Mouse (Mus musculus) liver, embryonic 13.5 days (tissue): ENCODE results near the gene Enam. TPM values are rescaled to one million over a fixed set of nuclear protein-coding genes. Genes with fewer than 3 reads are reported as not detected.
"Not testable (repeated sequence)": the region's sequence is repeated elsewhere in the genome, so short reads cannot be mapped to it uniquely, and the experiment has no call there.

Experiments used
- ATAC-seq: fragments of 200-750 bp; cut with Nextera tagmentation; 2 replicates; pipeline ENCODE4 v1.8.0; 2017; ENCODE audit warnings: low read depth, mild to moderate bottlenecking, moderate number of reproducible peaks, moderate library complexity
- DNase-seq: peaks from one replicate; pipeline ENCODE4 v3.0.0; 2022
- H3K27ac ChIP-seq: fragments of 300-500 bp; sonication (generic); 2 replicates; pipeline ENCODE4 v1.5.1; 2015; ENCODE audit warnings: moderate library complexity, mild to moderate bottlenecking, inconsistent platforms
- H3K27me3 ChIP-seq: fragments of 300-500 bp; sonication (generic); 2 replicates; pipeline ENCODE4 v1.6.1; 2015; ENCODE audit warnings: mild to moderate bottlenecking, inconsistent platforms
- H3K36me3 ChIP-seq: fragments of 300-500 bp; sonication (generic); 2 replicates; pipeline ENCODE4 v1.6.1; 2015; ENCODE audit warnings: mild to moderate bottlenecking, inconsistent platforms
- H3K4me1 ChIP-seq: fragments of 300-500 bp; sonication (generic); replicated peaks from 2 replicates; pipeline ENCODE4 v1.6.1; 2015; ENCODE audit warnings: inconsistent platforms
- H3K4me2 ChIP-seq: fragments of 300-500 bp; sonication (generic); 2 replicates; pipeline ENCODE4 v1.6.1; 2015; ENCODE audit warnings: inconsistent platforms, mild to moderate bottlenecking, moderate library complexity
- H3K4me3 ChIP-seq: fragments of 300-500 bp; sonication (generic); replicated peaks from 2 replicates; pipeline ENCODE4 v1.5.1; 2015; ENCODE audit warnings: mild to moderate bottlenecking, inconsistent platforms
- H3K9ac ChIP-seq: fragments of 300-500 bp; sonication (generic); 2 replicates; pipeline ENCODE4 v1.6.1; 2015; ENCODE audit warnings: mild to moderate bottlenecking, inconsistent platforms
- H3K9me3 ChIP-seq: fragments of 300-500 bp; sonication (generic); replicated peaks from 2 replicates; pipeline ENCODE4 v1.6.1; 2016; ENCODE audit warnings: inconsistent platforms
- WGBS: fragments of 180-500 bp; shearing (Covaris S2); methylation state at CpG from one replicate; pipeline ENCODE4 v1.1.7; 2015; ENCODE audit not compliant: insufficient replicate concordance; 5-methylcytosine and 5-hydroxymethylcytosine counted together
- polyA plus RNA-seq: library from polyadenylated mRNA; unstranded; fragments of >200 nt; fragmentation: Nextera tagmentation; extraction: Ambion mirVana; gene quantifications from 2 replicates; pipeline ENCODE4 v1.2.1, GENCODE M21; 2015

The Enam gene
- polyA plus RNA-seq, 1 experiment from 2014 or later: not detected

GRCm38 (mm10) chr5:88534697-88535096 lies 46.9 kb downstream of the Enam start:
- Histone ChIP-seq H3K4me1 (no peaks in the 10 kb centered on the region; the same call in 1 of the 2 replicates), H3K27me3 (no peaks in the 10 kb centered on the region), H3K4me3 (no peak overlapping the region), H3K9ac (no peak overlapping the region), H3K9me3 (no peaks in the 10 kb centered on the region), H3K27ac (no peak overlapping the region), H3K36me3 (no peaks in the 10 kb centered on the region), H3K4me2 (no peak overlapping the region)
- ATAC-seq (no peak), DNase-seq (no peak)
- 57% methylated on average over 3 of the region's 3 CpGs for WGBS

GRCm38 (mm10) chr5:88540845-88541244 lies 53.1 kb downstream of the Enam start:
- Histone ChIP-seq H3K9ac (no peak overlapping the region), H3K4me2 (no peak overlapping the region), H3K4me1 (no peaks in the 10 kb centered on the region; the same call in 1 of the 2 replicates), H3K27me3 (no peaks in the 10 kb centered on the region), H3K4me3 (no peak overlapping the region), H3K27ac (no peak overlapping the region), H3K36me3 (no peaks in the 10 kb centered on the region), H3K9me3 (no peaks in the 10 kb centered on the region)
- DNase-seq (no peak), ATAC-seq (no peak)

GRCm38 (mm10) chr5:88542651-88543282 lies 55.0 kb downstream of the Enam start:
- H3K4me3 ChIP-seq: no peak overlapping the region
- no peaks in the 10 kb centered on the region for H3K4me1 ChIP-seq
- ATAC-seq (no peak), DNase-seq (no peak)
- H3K9me3 ChIP-seq: no peaks in the 10 kb centered on the region
- H3K9ac ChIP-seq: no peak overlapping the region
- H3K36me3 ChIP-seq: no peaks in the 10 kb centered on the region
- H3K27me3 ChIP-seq: no peaks in the 10 kb centered on the region
- WGBS: 44% methylated on average over 5 of the region's 5 CpGs
- no peak overlapping the region for H3K27ac ChIP-seq
- no peak overlapping the region for H3K4me2 ChIP-seq

- not testable (repeated sequence) for H3K9ac ChIP-seq, H3K4me1 ChIP-seq, H3K27me3 ChIP-seq, H3K4me2 ChIP-seq, DNase-seq, H3K36me3 ChIP-seq, H3K27ac ChIP-seq, H3K4me3 ChIP-seq, ATAC-seq, H3K9me3 ChIP-seq
- 70% methylated on average over 1 of the region's 1 CpGs for WGBS
Measured at GRCm38 (mm10) chr5:88544411-88544810, 56.6 kb downstream of the Enam start.

GRCm38 (mm10) chr5:88545536-88545935 lies 57.8 kb downstream of the Enam start:
- ATAC-seq (no peak), DNase-seq (no peak)
- 76% methylated on average over 7 of the region's 7 CpGs for WGBS
- H3K4me1 ChIP-seq: no peaks in the 10 kb centered on the region
- no peak overlapping the region for H3K9ac ChIP-seq
- H3K9me3 ChIP-seq: no peaks in the 10 kb centered on the region
- no peak overlapping the region for H3K4me3 ChIP-seq
- H3K36me3 ChIP-seq: no peaks in the 10 kb centered on the region
- no peak overlapping the region for H3K4me2 ChIP-seq
- no peaks in the 10 kb centered on the region for H3K27me3 ChIP-seq
- H3K27ac ChIP-seq: no peak overlapping the region

- no peak for DNase-seq
- H3K4me2 ChIP-seq: peak overlapping the region; percentile 95
- H3K4me1 ChIP-seq: peaks cover 25% of the 10 kb centered on the region
- 2% methylated on average over 29 of the region's 29 CpGs for WGBS
- peak overlapping the region; percentile 90 for H3K27ac ChIP-seq
- no peaks in the 10 kb centered on the region for H3K9me3 ChIP-seq
- H3K36me3 ChIP-seq: no peaks in the 10 kb centered on the region
- ATAC-seq: peak; percentile 68
- H3K4me3 ChIP-seq: peak overlapping the region; percentile 94
- peak overlapping the region; percentile 83 for H3K9ac ChIP-seq
- H3K27me3 ChIP-seq: no peaks in the 10 kb centered on the region
Measured at GRCm38 (mm10) chr5:88553271-88554085, 65.7 kb downstream of the Enam start.

GRCm38 (mm10) chr5:88554086-88554886 lies 66.5 kb downstream of the Enam start, which contains the start of gene Utp3:
Gene Utp3, plus strand, starts transcription at chr5:88554462.
- peak within 1 kb of the TSS; percentile 90 for H3K27ac ChIP-seq
- peak within 1 kb of the TSS; percentile 94 for H3K4me3 ChIP-seq
- peak within 1 kb of the TSS; percentile 95 for H3K4me2 ChIP-seq
- ATAC-seq (peak; percentile 95), DNase-seq (peak; percentile 89)
- H3K9me3 ChIP-seq: no peaks in the 10 kb centered on the region
- under 1% methylated on average over 76 of the region's 76 CpGs for WGBS
- no peaks in the 10 kb centered on the region for H3K27me3 ChIP-seq
- peaks cover 25% of the 10 kb centered on the region for H3K4me1 ChIP-seq
- no peaks in the 10 kb centered on the region for H3K36me3 ChIP-seq
- H3K9ac ChIP-seq: peak within 1 kb of the TSS; percentile 91

Other genes with a start within 250 kb of the Enam start
- gene Gm7714, start 219.1 kb upstream of the Enam start, polyA plus RNA-seq: not detected in 2 replicates
- not detected in 2 replicates for gene Prol1, start 170.7 kb upstream of the Enam start, polyA plus RNA-seq
- gene Amtn, start 111.9 kb upstream of the Enam start, polyA plus RNA-seq: not detected in 2 replicates
- gene Ambn, start 32.0 kb upstream of the Enam start, polyA plus RNA-seq: not detected in 2 replicates
- gene Jchain, start 39.9 kb downstream of the Enam start, polyA plus RNA-seq: 0.15 and 0.38 TPM in 2 replicates
- gene Utp3, start 66.5 kb downstream of the Enam start, polyA plus RNA-seq: 45.8 and 50.6 TPM in 2 replicates
- gene Rufy3, start 77.1 kb downstream of the Enam start, polyA plus RNA-seq: 3.7 and 4.5 TPM in 2 replicates
- gene Grsf1, start 188.2 kb downstream of the Enam start, polyA plus RNA-seq: 29.5 and 30.7 TPM in 2 replicates
- gene Mob1b, start 232.9 kb downstream of the Enam start, polyA plus RNA-seq: 8.8 and 11.4 TPM in 2 replicates